Mouse (Mus musculus) MEL (cell line): Measurements from ENCODE around the gene She. TPM values are rescaled to one million over a fixed set of nuclear protein-coding genes. Genes with fewer than 3 reads are reported as not detected.
A peak's percentile ranks its signal among the peaks of the same experiment; 100 is the strongest.

Source experiments
- DNase-seq: peaks from one replicate; pipeline ENCODE4 v3.0.0; 2011; ENCODE audit warnings: low read depth, low spot score
- H3K27ac ChIP-seq: 2 replicates; pipeline ENCODE4 v1.5.1; 2012; ENCODE audit warnings: low read depth, mild to moderate bottlenecking, control low read depth, low read length, moderate library complexity; ENCODE audit not compliant: control insufficient read depth
- H3K27me3 ChIP-seq, 2 experiments: fragments of 150-350 bp in 1 of 2; sonication (generic) in 1 of 2; 2 replicates each; pipeline ENCODE4 v1.6.1; 2012; ENCODE audit warnings: low read length in 2 of 2, mild to moderate bottlenecking in 2 of 2, improper control_type of control experiment in 1 of 2, moderate library complexity in 1 of 2; ENCODE audit not compliant: insufficient read depth in 2 of 2, control insufficient read depth in 1 of 2
- H3K36me3 ChIP-seq, 2 experiments: 2 replicates each; pipeline ENCODE4 v1.6.1; 2012 to 2014; ENCODE audit warnings: low read length in 2 of 2, improper control_type of control experiment in 1 of 2, inconsistent platforms in 1 of 2, mild to moderate bottlenecking in 1 of 2; ENCODE audit not compliant: insufficient read depth in 2 of 2, control insufficient read depth in 1 of 2
- H3K4me1 ChIP-seq, 2 experiments: fragments of 150-350 bp in 1 of 2; sonication (generic) in 1 of 2; 2 replicates each; pipeline ENCODE4 v1.6.1; 2012; ENCODE audit warnings: low read length in 2 of 2, improper control_type of control experiment in 1 of 2, mild to moderate bottlenecking in 1 of 2; ENCODE audit not compliant: insufficient read depth in 2 of 2, control insufficient read depth in 1 of 2
- H3K4me3 ChIP-seq, 2 experiments: fragments of 150-350 bp in 1 of 2; sonication (generic) in 1 of 2; 2 replicates each; pipeline ENCODE4 v1.5.1; 2012; ENCODE audit warnings: low read depth in 2 of 2, low read length in 2 of 2, mild to moderate bottlenecking in 2 of 2, moderate library complexity in 2 of 2, control low read depth in 1 of 2, improper control_type of control experiment in 1 of 2; ENCODE audit not compliant: control insufficient read depth in 1 of 2, insufficient read depth in 1 of 2
- H3K79me2 ChIP-seq: 2 replicates; pipeline ENCODE4 v1.6.1; 2012; ENCODE audit warnings: mild to moderate bottlenecking, low read length, moderate library complexity; ENCODE audit not compliant: control insufficient read depth, poor library complexity, insufficient read depth
- H3K9ac ChIP-seq: 2 replicates; pipeline ENCODE4 v1.6.1; 2012; ENCODE audit warnings: low read depth, mild to moderate bottlenecking, control low read depth, low read length, moderate library complexity; ENCODE audit not compliant: control insufficient read depth, poor library complexity, severe bottlenecking
- H3K9me3 ChIP-seq: fragments of 150-350 bp; sonication (generic); replicated peaks from 2 replicates; pipeline ENCODE4 v1.6.1; 2012; ENCODE audit warnings: mild to moderate bottlenecking, low read length, improper control_type of control experiment, moderate library complexity; ENCODE audit not compliant: insufficient read depth
- CHD2 ChIP-seq: IDR thresholded peaks from 2 replicates; pipeline ENCODE4 v1.6.1; 2011; ENCODE audit warnings: low read length, improper control_type of control experiment
- CTCF ChIP-seq, 3 experiments: IDR thresholded peaks in 2 of 3; conservative IDR thresholded peaks in 1 of 3; 2 replicates each; pipeline ENCODE4 v1.5.1; 2011 to 2012; ENCODE audit warnings: low read length in 3 of 3, low read depth in 2 of 3, mild to moderate bottlenecking in 2 of 3, improper control_type of control experiment in 1 of 3, inconsistent platforms in 1 of 3, mixed read lengths in 1 of 3, moderate library complexity in 1 of 3; ENCODE audit not compliant: control insufficient read depth in 1 of 3, insufficient read depth in 1 of 3, poor library complexity in 1 of 3, severe bottlenecking in 1 of 3
- ELF1 ChIP-seq: IDR thresholded peaks from 2 replicates; pipeline ENCODE4 v1.6.1; 2014; ENCODE audit warnings: low read depth, mild to moderate bottlenecking, inconsistent platforms, low read length, improper control_type of control experiment, moderate library complexity
- EP300 ChIP-seq, 2 experiments: IDR thresholded peaks; 2 replicates each; pipeline ENCODE4 v1.6.1; 2011; ENCODE audit warnings: improper control_type of control experiment in 2 of 2, low read length in 2 of 2, low read depth in 1 of 2, mild to moderate bottlenecking in 1 of 2
- ETS1 ChIP-seq: IDR thresholded peaks from 2 replicates; pipeline ENCODE4 v1.6.1; 2012; ENCODE audit warnings: low read depth, mild to moderate bottlenecking, inconsistent platforms, low read length, improper control_type of control experiment, moderate library complexity
- GABPA ChIP-seq: IDR thresholded peaks from 2 replicates; pipeline ENCODE4 v1.6.1; 2012; ENCODE audit warnings: low read depth, mild to moderate bottlenecking, inconsistent platforms, low read length, improper control_type of control experiment, moderate library complexity
- GATA1 ChIP-seq: IDR thresholded peaks from 2 replicates; pipeline ENCODE4 v1.6.1; 2011; ENCODE audit warnings: low read depth, low read length, improper control_type of control experiment
- JUND ChIP-seq: IDR thresholded peaks from 2 replicates; pipeline ENCODE4 v1.6.1; 2011; ENCODE audit warnings: low read depth, mild to moderate bottlenecking, improper control_type of control experiment, low read length
- KAT2A ChIP-seq: conservative IDR thresholded peaks from 2 replicates; pipeline ENCODE4 v1.6.1; 2012; ENCODE audit warnings: low read depth, low read length, improper control_type of control experiment, inconsistent platforms
- MAFK ChIP-seq: IDR thresholded peaks from 2 replicates; pipeline ENCODE4 v1.6.1; 2011; ENCODE audit warnings: low read depth, mild to moderate bottlenecking, low read length, improper control_type of control experiment, borderline replicate concordance
- MAX ChIP-seq: IDR thresholded peaks from 2 replicates; pipeline ENCODE4 v1.6.1; 2011; ENCODE audit warnings: low read length, improper control_type of control experiment
- MAZ ChIP-seq: IDR thresholded peaks from 2 replicates; pipeline ENCODE4 v1.6.1; 2012; ENCODE audit warnings: low read depth, mild to moderate bottlenecking, inconsistent platforms, low read length, improper control_type of control experiment
- MEF2A ChIP-seq: IDR thresholded peaks from 2 replicates; pipeline ENCODE4 v1.6.1; 2014; ENCODE audit warnings: low read depth, mild to moderate bottlenecking, inconsistent platforms, low read length, improper control_type of control experiment; ENCODE audit not compliant: poor library complexity, insufficient replicate concordance, severe bottlenecking; ENCODE audit errors: extremely low read depth
- MXI1 ChIP-seq: IDR thresholded peaks from 2 replicates; pipeline ENCODE4 v1.6.1; 2011; ENCODE audit warnings: mild to moderate bottlenecking, low read depth, low read length, improper control_type of control experiment
- MYC ChIP-seq: IDR thresholded peaks from 2 replicates; pipeline ENCODE4 v1.6.1; 2011; ENCODE audit warnings: low read depth, mild to moderate bottlenecking, low read length, improper control_type of control experiment, moderate library complexity
- NELFE ChIP-seq: IDR thresholded peaks from 2 replicates; pipeline ENCODE4 v1.6.1; 2011; ENCODE audit warnings: low read depth, low read length, improper control_type of control experiment
- POLR2A ChIP-seq, 2 experiments: IDR thresholded peaks; 2 replicates each; pipeline ENCODE4 v1.6.1; 2011 to 2012; ENCODE audit warnings: low read length in 2 of 2, mild to moderate bottlenecking in 2 of 2, control low read depth in 1 of 2, improper control_type of control experiment in 1 of 2, low read depth in 1 of 2, moderate library complexity in 1 of 2; ENCODE audit not compliant: control insufficient read depth in 1 of 2, insufficient read depth in 1 of 2, poor library complexity in 1 of 2
- POLR2AphosphoS2 ChIP-seq: IDR thresholded peaks from 2 replicates; pipeline ENCODE4 v1.6.1; 2011; ENCODE audit warnings: low read length, improper control_type of control experiment
- POLR2AphosphoS5 ChIP-seq: IDR thresholded peaks from 2 replicates; pipeline ENCODE4 v1.6.1; 2012; ENCODE audit warnings: low read depth, borderline replicate concordance, mild to moderate bottlenecking, inconsistent platforms, low read length, moderate library complexity, mixed read lengths
- RAD21 ChIP-seq: IDR thresholded peaks from 2 replicates; pipeline ENCODE4 v1.6.1; 2011; ENCODE audit warnings: mild to moderate bottlenecking, low read depth, low read length, improper control_type of control experiment
- SIN3A ChIP-seq: IDR thresholded peaks from 2 replicates; pipeline ENCODE4 v1.6.1; 2012; ENCODE audit warnings: low read length, improper control_type of control experiment, inconsistent platforms
- SMC3 ChIP-seq: IDR thresholded peaks from 2 replicates; pipeline ENCODE4 v1.6.1; 2011; ENCODE audit warnings: low read depth, low read length, improper control_type of control experiment
- TAL1 ChIP-seq: IDR thresholded peaks from 2 replicates; pipeline ENCODE4 v1.6.1; 2012; ENCODE audit warnings: mild to moderate bottlenecking, inconsistent platforms, low read length, moderate library complexity, mixed read lengths
- TBP ChIP-seq: IDR thresholded peaks from 2 replicates; pipeline ENCODE4 v1.8.0; 2011; ENCODE audit warnings: low read depth, low read length, improper control_type of control experiment
- TCF12 ChIP-seq: IDR thresholded peaks from 2 replicates; pipeline ENCODE4 v1.6.1; 2014; ENCODE audit warnings: low read depth, mild to moderate bottlenecking, inconsistent platforms, low read length, improper control_type of control experiment, moderate library complexity
- UBTF ChIP-seq: IDR thresholded peaks from 2 replicates; pipeline ENCODE4 v1.6.1; 2012; ENCODE audit warnings: low read depth, mild to moderate bottlenecking, inconsistent platforms, low read length, improper control_type of control experiment, moderate library complexity, borderline replicate concordance; ENCODE audit not compliant: insufficient read depth
- USF1 ChIP-seq: IDR thresholded peaks from 2 replicates; pipeline ENCODE4 v1.6.1; 2014; ENCODE audit warnings: low read depth, mild to moderate bottlenecking, inconsistent platforms, low read length, improper control_type of control experiment, moderate library complexity
- USF2 ChIP-seq, 2 experiments: IDR thresholded peaks; 2 replicates each; pipeline ENCODE4 v1.6.1; 2011 to 2012; ENCODE audit warnings: improper control_type of control experiment in 2 of 2, low read length in 2 of 2, borderline replicate concordance in 1 of 2, inconsistent platforms in 1 of 2, low read depth in 1 of 2, mild to moderate bottlenecking in 1 of 2; ENCODE audit not compliant: insufficient read depth in 1 of 2
- ZC3H11A ChIP-seq: IDR thresholded peaks from 2 replicates; pipeline ENCODE4 v1.6.1; 2012; ENCODE audit warnings: low read depth, mild to moderate bottlenecking, inconsistent platforms, low read length, improper control_type of control experiment
- ZKSCAN1 ChIP-seq: IDR thresholded peaks from 2 replicates; pipeline ENCODE4 v1.6.1; 2012; ENCODE audit warnings: low read depth, mild to moderate bottlenecking, inconsistent platforms, low read length, improper control_type of control experiment, moderate library complexity
- ZNF384 ChIP-seq: IDR thresholded peaks from 2 replicates; pipeline ENCODE4 v1.6.1; 2012; ENCODE audit warnings: low read depth, mild to moderate bottlenecking, inconsistent platforms, low read length, improper control_type of control experiment
- polyA plus RNA-seq, 2 experiments: library from polyadenylated mRNA; stranded (reverse) in 1 of 2; unstranded in 1 of 2; fragments of >175 nt in 1 of 2; fragments of >200 nt in 1 of 2; gene quantifications; 2 replicates each; pipeline versions ENCODE4 v1.2.1 to v1.2.4; 2012; ENCODE audit warnings: low replicate concordance in 2 of 2, low read depth in 1 of 2; ENCODE audit not compliant: insufficient read length in 2 of 2, insufficient read depth in 1 of 2, missing spikeins in 1 of 2
- total RNA-seq: library from RNA; depleted of rRNA; stranded (reverse); fragments of 300-350 nt; gene quantifications from 2 replicates; pipeline ENCODE4 v1.2.3, GENCODE M21; 2012

Gene She
- total and polyA plus RNA-seq, 3 experiments: 3.3 to 3.5 TPM; not detected in 1

DNA sequence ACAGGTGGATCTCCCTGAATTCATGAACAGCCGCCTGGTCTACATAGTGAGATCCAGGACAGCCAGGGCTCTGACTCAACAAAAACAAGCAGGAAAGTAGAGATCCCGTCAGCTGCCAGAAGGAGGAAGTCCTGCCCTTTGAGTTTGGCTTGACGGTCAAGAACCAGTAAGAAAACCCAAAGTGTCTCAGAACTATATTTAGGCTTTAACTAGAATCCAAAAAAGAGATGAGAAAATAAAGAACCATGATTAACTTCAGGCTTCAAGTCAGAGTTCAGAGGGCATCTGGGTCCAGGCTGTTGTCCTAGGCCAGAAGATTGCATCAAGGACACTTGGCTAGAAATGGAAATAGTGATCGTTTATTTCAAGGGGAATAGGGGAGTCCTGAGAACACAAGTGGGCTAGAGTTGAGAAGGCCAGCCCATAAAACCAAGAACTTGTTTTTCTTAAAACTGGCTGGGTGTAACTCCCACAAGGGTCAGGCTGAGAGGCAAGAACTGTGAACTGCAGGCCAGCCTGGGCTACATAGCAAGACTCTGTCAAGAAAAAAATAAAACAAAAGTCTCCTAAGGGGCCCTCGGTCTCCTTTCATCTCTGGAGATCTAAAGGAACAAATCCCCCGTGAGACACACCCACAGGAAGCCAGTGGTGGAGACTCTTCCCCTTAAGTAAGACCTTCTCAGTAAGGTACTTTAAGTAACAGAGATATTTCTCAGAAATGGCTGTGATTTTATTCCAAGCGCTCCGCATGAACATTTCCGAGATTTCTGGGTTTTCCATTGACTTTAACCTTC is 32.7 kb downstream of the She start:
- H3K4me3 ChIP-seq: no peak overlapping the region
- no peak for TF ChIP-seq POLR2AphosphoS5
- TF ChIP-seq SMC3: peak; percentile 49
- TF ChIP-seq ELF1: no peak
- no peak for TF ChIP-seq MAX
- TF ChIP-seq USF2 (IDR thresholded peaks at IDR 0.05; ENCODE audit: borderline replicate concordance in 1 of 2, insufficient read depth in 1 of 2, low read depth in 1 of 2, low read length in 2 of 2): no peak
- no peak for TF ChIP-seq ZKSCAN1
- TF ChIP-seq GABPA: no peak
- peak; percentile 47 for TF ChIP-seq RAD21
- no peak for TF ChIP-seq EP300 (IDR thresholded peaks at IDR 0.05; ENCODE audit: low read depth in 1 of 2, low read length in 2 of 2)
- TF ChIP-seq ZNF384: no peak
- TF ChIP-seq MYC: no peak
- no peak for TF ChIP-seq TBP
- no peak for TF ChIP-seq NELFE
- no peak for TF ChIP-seq TAL1
- no peak for TF ChIP-seq KAT2A
- no peak for TF ChIP-seq TCF12
- TF ChIP-seq CTCF (IDR thresholded peaks at IDR 0.05 in 2 of 3, conservative IDR thresholded peaks at IDR 0.05 in 1 of 3; ENCODE audit: control insufficient read depth in 1 of 3, insufficient read depth in 1 of 3, low read depth in 2 of 3, low read length in 3 of 3, poor library complexity in 1 of 3, severe bottlenecking in 1 of 3): peak in 2 of 3 experiments; percentile 27 to 39; a peak in 3 of 6 replicates
- no peak for TF ChIP-seq SIN3A
- no peak for TF ChIP-seq CHD2
- no peak for TF ChIP-seq MXI1
- TF ChIP-seq POLR2AphosphoS2: no peak
- TF ChIP-seq UBTF: no peak
- TF ChIP-seq MAZ: no peak
- TF ChIP-seq GATA1: no peak
- no peak for TF ChIP-seq USF1
- no peak for TF ChIP-seq MEF2A
- TF ChIP-seq JUND: no peak
- peak; percentile 36; the same call in 1 of the 2 replicates for TF ChIP-seq ZC3H11A
- 0 out of 2 replicates have a peak, but pooled peaks have one; percentile 25 for TF ChIP-seq ETS1
- no peak for TF ChIP-seq POLR2A (IDR thresholded peaks at IDR 0.05; ENCODE audit: control insufficient read depth in 1 of 2, insufficient read depth in 1 of 2, low read depth in 1 of 2, low read length in 2 of 2, poor library complexity in 1 of 2)
- TF ChIP-seq MAFK: no peak
- H3K9me3 ChIP-seq: no peaks in the 10 kb centered on the region
- peak; percentile 54 for DNase-seq
- H3K9ac ChIP-seq: no peak overlapping the region
- peaks cover 1 to 9% of the 10 kb centered on the region in 2 experiments; a peak in 3 of 4 replicates for H3K4me1 ChIP-seq
- peaks cover 0 to 10% of the 10 kb centered on the region in 2 experiments; a peak in 2 of 4 replicates for H3K36me3 ChIP-seq
- no peaks in the 10 kb centered on the region for H3K27me3 ChIP-seq
- H3K79me2 ChIP-seq: no peaks in the 10 kb centered on the region
- H3K27ac ChIP-seq: no peak overlapping the region
